Mouse (Mus musculus): ENCODE measurements at regions not wholly inside any gene's neighbourhood (a gene's known extent, or its start where the extent isn't known, plus 50 kb on each side); places are given as distances from the start of the nearest gene placed in this dataset.
A peak's percentile ranks its signal among the peaks of the same experiment; 100 is the strongest.

- intact Hi-C loops (cut with DNase I): no loop called here
- no peak for DNase-seq
These were observed 60.4 kb downstream of the Dact1 start for GRCm38 (mm10) chr12:71370091-71370490.

DNA sequence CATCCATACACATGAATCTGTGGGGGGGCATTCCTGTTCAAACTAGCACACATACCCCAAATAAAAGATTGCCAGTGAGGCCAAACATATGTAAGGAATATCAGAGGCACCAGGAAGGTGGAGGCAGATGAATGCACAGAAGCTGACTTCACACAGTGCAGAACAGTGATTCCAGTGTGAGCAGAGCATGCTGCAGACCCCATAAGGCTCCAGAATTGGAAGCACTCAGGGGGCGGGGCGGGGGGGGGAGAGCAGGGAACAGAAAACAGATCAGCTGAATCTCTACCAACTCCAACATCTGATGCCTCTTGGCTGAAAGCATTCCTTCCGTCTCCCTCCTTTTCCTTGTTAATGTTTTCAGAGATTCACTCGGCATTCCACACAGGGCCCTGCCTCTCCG lies 62.3 kb downstream of the Dact1 start:
- intact Hi-C loops (cut with DNase I): no loop called here
- DNase-seq: no peak

GRCm38 (mm10) chr12:71373633-71374032 lies 63.9 kb downstream of the Dact1 start:
- no peak for DNase-seq
- intact Hi-C loops (cut with DNase I): no loop called here

DNA sequence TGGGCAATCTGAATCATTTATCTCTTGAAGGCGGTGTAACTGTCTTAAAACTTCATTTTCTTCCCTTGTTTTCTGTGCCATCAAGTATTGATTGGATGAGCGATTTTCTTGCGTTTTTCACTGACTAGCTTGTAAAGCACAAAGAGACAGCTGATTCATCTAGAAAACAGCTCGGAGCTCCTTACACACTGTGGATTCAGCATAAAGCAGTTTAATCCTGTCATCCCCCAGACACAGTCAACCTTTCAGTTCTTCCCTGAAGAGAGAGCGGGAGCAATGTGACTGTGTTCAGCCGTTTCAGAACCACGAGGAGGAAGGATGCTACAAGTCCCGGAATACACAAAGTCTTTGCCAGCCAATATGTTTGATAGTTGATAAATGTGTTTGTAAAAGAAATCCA lies 66.8 kb downstream of the Dact1 start:
- intact Hi-C loops (cut with DNase I): no loop called here
- DNase-seq: no peak

GRCm38 (mm10) chr12:71376966-71377365 lies 67.3 kb downstream of the Dact1 start:
- intact Hi-C loops (cut with DNase I): no loop called here
- DNase-seq: no peak

DNA sequence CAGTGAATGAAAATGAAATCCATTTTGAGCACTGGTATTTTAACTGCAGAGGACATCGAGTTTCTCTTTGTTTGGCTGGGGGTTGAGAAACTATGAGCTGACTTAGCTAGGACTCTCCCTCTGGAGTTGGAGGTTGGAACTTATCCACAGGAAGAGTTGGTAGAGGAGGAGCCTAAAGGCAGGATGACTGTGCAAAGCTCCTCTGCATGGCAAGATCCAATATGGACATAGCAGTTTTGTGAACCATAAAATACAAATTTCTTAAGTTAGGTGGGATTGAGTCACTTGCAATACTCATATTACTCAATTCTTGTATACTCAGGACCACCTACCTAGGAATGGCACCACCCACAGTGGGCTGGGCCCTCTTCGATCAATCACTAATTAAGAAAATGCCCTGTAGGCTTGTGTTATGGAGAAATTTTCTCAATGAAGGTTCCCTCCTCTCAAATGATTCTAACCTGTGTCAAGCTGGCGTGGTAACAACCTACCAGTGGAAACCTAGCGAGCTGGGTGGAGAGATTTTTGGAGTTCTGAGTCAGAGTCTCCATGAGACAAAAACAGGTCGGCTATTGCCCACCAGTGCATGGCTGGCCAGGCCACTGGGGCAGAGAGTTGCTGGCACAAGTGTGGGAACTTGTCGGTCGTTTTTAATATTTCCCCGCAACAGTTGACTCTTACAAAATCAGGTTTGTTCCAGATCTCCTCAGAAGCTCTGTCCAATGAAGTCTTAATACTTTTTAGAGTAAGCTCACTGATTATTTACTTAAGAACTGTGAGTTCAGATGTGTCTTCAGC lies 70.1 kb downstream of the Dact1 start:
- intact Hi-C loops (cut with DNase I): no loop called here
- DNase-seq: no peak

GRCm38 (mm10) chr12:71380424-71380761 lies 70.7 kb downstream of the Dact1 start:
- intact Hi-C loops (cut with DNase I): no loop called here
- DNase-seq: no peak

DNA sequence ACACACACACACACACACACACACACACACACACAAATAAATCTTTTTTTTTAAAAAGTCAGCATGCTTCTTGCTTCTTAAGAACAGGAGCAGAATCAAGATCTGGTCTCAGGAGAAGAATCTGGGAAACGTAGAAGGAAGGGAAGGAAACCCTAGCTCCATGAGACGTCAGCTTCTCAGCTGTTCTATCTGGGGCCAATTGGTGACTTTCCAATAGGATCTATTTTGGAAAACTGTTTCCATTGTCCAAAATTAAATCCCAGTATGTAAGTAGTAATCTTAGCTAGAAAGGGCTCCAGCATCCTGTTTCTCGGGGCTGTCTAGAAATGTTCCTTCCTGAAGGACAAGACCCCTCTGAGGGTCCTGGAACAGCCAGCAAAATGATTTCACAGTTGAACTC lies 76.6 kb downstream of the Dact1 start:
- DNase-seq: no peak
- intact Hi-C loops (cut with DNase I): no loop called here

GRCm38 (mm10) chr12:71391481-71391880 lies 81.8 kb downstream of the Dact1 start:
- intact Hi-C loops (cut with DNase I): no loop called here
- DNase-seq: no peak

- intact Hi-C loops (cut with DNase I): no loop called here
These were observed 84.1 kb downstream of the Dact1 start for GRCm38 (mm10) chr12:71393752-71394151.

DNA sequence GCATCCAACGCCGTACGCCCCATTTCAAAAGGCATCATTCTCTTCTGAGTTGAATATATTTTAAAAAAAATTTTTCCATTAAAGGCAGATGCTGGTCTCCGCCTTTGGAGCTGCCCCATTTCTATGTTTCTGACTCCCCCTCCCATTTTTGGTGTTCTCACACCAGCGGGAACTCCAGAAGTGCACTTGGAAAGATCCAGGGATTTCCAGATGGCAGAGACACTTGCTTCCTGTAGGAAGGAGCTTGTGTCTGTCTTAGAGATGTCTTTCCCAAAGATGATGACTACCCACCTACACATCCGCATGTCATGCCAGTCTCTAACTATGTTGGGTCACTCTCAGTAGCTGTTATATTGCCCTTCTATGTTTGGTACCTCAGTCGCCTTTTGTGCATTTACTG lies 87.8 kb downstream of the Dact1 start:
- no peak for DNase-seq

More at GRCm38 (mm10) chr12:71393752-71394151, 84.1 kb downstream of the Dact1 start:
- no peak for DNase-seq

DNA sequence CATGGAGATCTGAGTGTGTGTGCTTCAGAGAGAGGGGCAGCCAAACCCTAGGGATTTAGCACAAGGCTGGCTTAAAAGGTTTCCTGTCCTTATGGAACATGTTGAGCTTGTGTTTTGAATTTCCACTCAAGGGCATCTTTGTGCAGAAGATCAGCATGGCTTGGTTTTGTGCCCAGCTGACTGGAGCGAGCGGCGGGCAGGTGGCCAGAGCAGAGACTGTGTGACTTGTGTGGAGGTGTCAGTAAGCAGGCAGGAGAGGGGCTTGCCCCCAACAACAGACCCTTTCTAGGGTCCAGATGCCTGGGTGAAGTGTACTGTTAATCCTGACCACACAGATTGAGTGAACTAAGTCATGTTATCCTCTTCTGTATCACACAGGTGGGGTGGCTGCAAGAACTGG lies 89.0 kb downstream of the Dact1 start:
- intact Hi-C loops (cut with DNase I): no loop called here
- peak; percentile 77 for DNase-seq

More for the DNA sequence above, 87.8 kb downstream of the Dact1 start:
- intact Hi-C loops (cut with DNase I): no loop called here

DNA sequence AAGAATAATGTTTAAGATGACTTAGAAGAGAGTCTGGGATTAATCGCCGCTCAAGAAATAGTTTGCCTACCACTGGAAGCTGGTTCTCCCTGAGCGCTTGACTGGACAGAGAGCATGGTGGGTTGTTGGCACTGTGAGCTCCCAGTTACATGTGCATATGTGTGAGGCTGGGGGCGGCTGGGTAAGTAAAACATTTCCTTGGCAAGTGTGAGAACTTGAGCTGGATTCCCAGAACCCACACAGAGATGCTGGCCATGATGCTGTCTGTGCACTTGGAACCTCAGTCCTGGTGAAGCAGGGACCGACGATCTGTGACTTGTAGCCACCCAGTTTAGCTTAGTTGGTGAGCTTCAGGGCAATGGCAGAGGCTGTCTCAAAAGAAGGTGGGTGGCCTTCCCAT lies 90.5 kb downstream of the Dact1 start:
- intact Hi-C loops (cut with DNase I): no loop called here
- DNase-seq: peak; percentile 24

DNA sequence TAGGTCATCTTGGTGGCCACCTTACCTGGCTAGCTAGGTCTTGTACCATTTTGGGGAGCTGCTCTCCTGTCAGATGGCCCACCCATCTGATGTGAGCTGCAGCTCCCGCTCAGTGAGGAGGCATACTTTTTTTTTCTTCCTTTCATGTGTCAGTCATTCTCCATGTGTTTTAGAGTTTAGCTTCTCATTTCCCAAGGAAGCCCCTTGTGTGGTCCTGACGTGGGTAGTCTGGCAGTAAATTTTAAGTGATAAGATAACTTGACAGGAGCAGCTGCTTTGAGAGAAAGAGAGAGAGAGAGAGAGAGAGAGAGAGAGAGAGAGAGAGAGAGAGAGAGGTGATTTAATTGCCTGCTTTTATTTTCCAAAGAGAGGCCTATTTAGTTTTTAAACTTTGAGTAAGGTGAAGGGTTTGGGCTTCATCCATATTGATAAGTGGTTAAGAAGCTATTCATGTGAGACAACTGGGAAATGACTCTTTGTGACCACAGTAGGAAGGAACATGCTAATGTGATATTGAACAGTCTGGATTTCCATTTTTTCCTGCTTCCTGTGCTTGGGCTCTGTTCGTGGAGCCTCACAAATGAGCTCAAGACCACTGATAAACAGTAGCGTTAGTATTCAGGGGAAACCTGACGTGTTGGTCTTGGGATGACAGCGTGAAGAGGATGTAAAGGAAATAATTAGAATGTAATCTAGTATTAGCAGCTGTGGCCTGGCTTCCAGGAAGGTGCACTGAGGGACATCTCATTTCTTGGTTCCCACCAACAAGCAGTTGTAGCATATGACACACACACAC lies 92.1 kb downstream of the Dact1 start:
- intact Hi-C loops (cut with DNase I): no loop called here
- no peak for DNase-seq

DNA sequence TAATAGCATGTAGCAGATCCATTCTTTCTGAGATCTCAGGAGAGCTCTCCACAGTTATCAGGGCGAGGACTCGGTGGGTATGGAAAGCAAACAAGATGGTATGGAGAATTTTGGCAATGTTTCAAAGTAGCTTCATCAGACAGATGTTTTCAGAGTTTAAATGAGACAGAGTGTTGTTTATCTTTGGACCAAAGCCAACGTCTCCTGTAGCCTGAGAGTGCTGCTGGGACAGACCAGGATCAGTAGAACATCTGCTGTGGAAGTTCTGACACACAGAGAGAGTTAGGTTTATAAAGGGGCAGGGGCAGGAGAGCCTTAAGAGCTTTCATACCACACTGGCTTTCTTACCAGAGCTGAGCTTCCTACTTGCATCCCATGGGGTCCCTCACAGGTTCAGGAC lies 97.6 kb downstream of the Dact1 start:
- no peak for DNase-seq
- intact Hi-C loops (cut with DNase I): no loop called here

DNA sequence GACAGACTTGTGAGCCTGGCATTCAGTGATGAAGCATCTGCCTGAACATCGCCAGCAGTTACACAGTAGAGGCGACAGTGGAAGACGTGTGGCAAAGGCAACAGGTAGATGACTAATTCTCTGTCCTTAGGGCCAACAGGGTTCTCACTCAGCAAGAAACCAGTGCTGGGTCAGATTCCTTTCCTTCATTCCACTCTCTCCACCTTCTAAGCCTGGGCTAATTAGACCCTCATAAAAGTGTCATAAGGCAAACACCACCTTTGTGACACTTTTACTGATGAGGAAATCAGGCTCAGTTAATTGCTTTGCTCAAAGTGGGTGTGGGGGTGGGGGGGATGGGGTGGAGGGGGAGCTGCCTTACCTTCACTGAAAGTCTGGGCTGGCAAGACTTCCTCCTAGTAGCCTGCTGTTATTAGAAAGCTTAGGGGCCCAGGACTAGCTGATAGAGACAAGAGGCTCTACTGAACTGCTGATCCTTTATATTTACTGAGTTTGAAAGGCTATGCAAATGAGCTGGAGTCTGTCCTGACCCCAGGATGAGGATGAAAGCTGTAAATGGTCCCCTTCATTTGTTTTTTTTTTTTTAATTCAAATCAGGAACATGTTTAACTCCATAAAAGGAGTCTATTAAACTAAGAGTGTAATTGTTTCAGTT lies 98.8 kb downstream of the Dact1 start:
- DNase-seq: no peak
- intact Hi-C loops (cut with DNase I): no loop called here

GRCm38 (mm10) chr12:71412331-71412730 lies 102.6 kb downstream of the Dact1 start:
- intact Hi-C loops (cut with DNase I): no loop called here
- no peak for DNase-seq

GRCm38 (mm10) chr12:71416968-71417367 lies 107.3 kb downstream of the Dact1 start:
- intact Hi-C loops (cut with DNase I): no loop called here
- no peak for DNase-seq

DNA sequence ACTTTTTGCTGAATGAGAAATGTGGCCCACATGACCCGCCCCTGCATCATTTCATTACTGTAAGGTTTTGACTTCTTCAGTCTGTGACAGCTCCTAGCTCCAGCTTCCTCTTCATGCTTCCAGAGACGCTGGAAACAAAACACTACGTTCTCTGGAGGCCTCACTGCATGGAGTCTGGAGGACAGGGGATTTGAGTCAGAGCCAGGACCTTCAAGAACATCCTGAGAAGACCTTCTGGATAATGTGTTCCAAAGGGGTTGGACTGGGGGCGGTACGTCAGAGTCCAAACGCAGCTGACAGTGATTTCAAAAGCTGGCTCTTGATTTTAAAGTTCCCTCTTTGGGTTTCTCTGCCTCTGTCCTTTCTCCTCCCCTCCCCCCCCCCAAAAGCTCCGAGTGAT lies 108.5 kb downstream of the Dact1 start:
- no peak for DNase-seq
- intact Hi-C loops (cut with DNase I): no loop called here

- no peak for DNase-seq
- intact Hi-C loops (cut with DNase I): no loop called here
These were observed 109.5 kb downstream of the Dact1 start for GRCm38 (mm10) chr12:71419161-71419560.

GRCm38 (mm10) chr12:71426023-71426719 lies 116.5 kb downstream of the Dact1 start:
- DNase-seq: no peak
- intact Hi-C loops (cut with DNase I): no loop called here

Measured in left cerebral cortex, postnatal 4 days (tissue).